Mouse (Mus musculus): ENCODE measurements around the gene Arhgap10. TPM values are rescaled to one million over a fixed set of nuclear protein-coding genes. Genes with fewer than 3 reads are reported as not detected.

The Arhgap10 gene
- polyA plus RNA-seq, 1 experiment from 2014 or later = 39.1 TPM

GRCm38 (mm10) chr8:77401140-77401539, 116.6 kb downstream of the Arhgap10 start:
- H3K27me3 ChIP-seq (ENCODE audit: low read depth, poor library complexity, severe bottlenecking) = no peaks in the 10 kb centered on the region
- no peak overlapping the region for H3K27ac ChIP-seq
- no peaks in the 10 kb centered on the region for H3K4me1 ChIP-seq
- no peak overlapping the region for H3K4me3 ChIP-seq
- peaks cover 78% of the 10 kb centered on the region for H3K36me3 ChIP-seq
- WGBS = 94% methylated on average over 5 of the region's 5 CpGs
- DNase-seq (ENCODE audit: low spot score) = no peak
- H3K9me3 ChIP-seq (replicated peaks) = 0 out of 2 replicates have a peak, but pooled peaks cover 4% of the 10 kb centered on the region

DNA sequence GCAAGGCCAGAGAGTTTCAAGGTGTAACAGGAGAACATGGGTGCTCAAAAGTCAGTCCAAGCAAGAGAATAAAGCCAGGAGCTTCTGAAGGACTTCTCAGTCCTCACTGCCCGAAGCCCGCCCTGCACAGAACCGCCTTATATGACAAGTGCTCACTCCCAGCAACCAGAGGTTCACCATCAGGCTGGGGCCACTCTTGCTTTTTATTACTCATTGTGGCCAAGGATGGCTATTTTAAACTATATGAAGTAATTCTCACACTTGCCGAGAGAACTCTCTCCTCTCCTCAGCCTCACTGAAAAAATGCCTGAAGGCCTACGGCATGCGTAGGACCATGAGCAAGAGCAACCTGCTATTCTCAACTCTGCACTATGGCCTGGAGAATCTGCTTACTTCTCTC, 133.7 kb downstream of the Arhgap10 start:
- no peaks in the 10 kb centered on the region for H3K9me3 ChIP-seq (replicated peaks)
- H3K27ac ChIP-seq = no peak overlapping the region
- H3K4me3 ChIP-seq = no peak overlapping the region
- H3K4me1 ChIP-seq = peaks cover 13% of the 10 kb centered on the region
- peaks cover 58% of the 10 kb centered on the region for H3K36me3 ChIP-seq
- WGBS = 94% methylated on average over 6 of the region's 6 CpGs
- H3K27me3 ChIP-seq (ENCODE audit: low read depth, poor library complexity, severe bottlenecking) = no peaks in the 10 kb centered on the region
- no peak for DNase-seq (ENCODE audit: low spot score)

DNA sequence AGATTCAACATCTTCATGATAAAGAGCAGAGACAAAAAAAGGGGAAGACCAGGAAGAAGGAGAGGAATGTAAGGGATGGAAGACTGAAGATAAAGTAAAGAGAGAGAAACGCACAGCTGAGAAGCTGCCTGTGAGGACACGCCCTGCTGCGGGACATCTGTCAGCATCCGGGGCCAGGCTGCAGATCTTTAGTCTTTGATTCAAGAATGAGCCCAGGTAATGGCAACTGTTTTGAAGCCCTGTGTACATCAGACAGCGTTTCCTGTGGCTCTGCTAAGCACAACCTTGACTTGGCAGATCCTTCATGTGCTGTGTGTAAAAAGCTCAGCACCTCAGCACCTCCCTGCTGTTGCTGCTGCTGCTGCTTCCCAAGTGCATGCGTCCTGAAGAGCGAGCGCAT, 134.1 kb downstream of the Arhgap10 start:
- Histone ChIP-seq H3K4me1 (peaks cover 13% of the 10 kb centered on the region), H3K36me3 (peaks cover 62% of the 10 kb centered on the region), H3K27me3 (ENCODE audit: low read depth, poor library complexity, severe bottlenecking) (no peaks in the 10 kb centered on the region), H3K27ac (no peak overlapping the region), H3K9me3 (replicated peaks) (no peaks in the 10 kb centered on the region), H3K4me3 (no peak overlapping the region)
- WGBS = 86% methylated on average over 8 of the region's 8 CpGs
- DNase-seq (ENCODE audit: low spot score) = no peak

GRCm38 (mm10) chr8:77380844-77381243, 136.9 kb downstream of the Arhgap10 start:
- H3K36me3 ChIP-seq = peaks cover 59% of the 10 kb centered on the region
- peaks cover 18% of the 10 kb centered on the region for H3K4me1 ChIP-seq
- H3K27ac ChIP-seq = peak overlapping the region; percentile 20; the same call in 1 of the 2 replicates
- H3K27me3 ChIP-seq (ENCODE audit: low read depth, poor library complexity, severe bottlenecking) = no peaks in the 10 kb centered on the region
- DNase-seq (ENCODE audit: low spot score) = peak; percentile 36
- no peak overlapping the region for H3K4me3 ChIP-seq
- 38% methylated on average over 6 of the region's 6 CpGs for WGBS
- H3K9me3 ChIP-seq (replicated peaks) = no peaks in the 10 kb centered on the region

- WGBS = 63% methylated on average over 11 of the region's 11 CpGs
Observed at GRCm38 (mm10) chr8:77379300-77379699, 138.5 kb downstream of the Arhgap10 start.

DNA sequence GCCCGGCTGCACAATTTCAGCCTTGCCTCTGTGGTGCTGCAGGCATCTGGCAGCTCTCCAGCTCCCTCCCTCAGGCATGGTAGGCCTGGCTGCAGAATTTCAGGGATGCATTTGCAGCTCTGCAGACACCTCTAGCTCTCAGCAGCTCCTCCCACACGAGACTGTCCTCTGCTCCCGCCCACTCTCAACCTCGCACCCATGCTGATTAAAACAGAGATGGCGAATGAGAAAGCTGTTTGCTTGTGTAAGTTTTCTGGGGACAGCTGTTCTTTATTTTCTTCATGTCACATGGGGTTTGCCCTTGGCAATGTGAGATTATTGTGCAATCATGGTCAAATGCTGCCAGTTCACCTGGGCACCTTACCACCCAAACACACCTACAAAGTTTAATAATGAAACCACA, 141.3 kb downstream of the Arhgap10 start:
- no peak overlapping the region for H3K27ac ChIP-seq
- no peaks in the 10 kb centered on the region for H3K27me3 ChIP-seq (ENCODE audit: low read depth, poor library complexity, severe bottlenecking)
- no peaks in the 10 kb centered on the region for H3K9me3 ChIP-seq (replicated peaks)
- WGBS = 42% methylated on average over 5 of the region's 5 CpGs
- peaks cover 61% of the 10 kb centered on the region for H3K36me3 ChIP-seq
- no peak overlapping the region for H3K4me3 ChIP-seq
- H3K4me1 ChIP-seq = peaks cover 15% of the 10 kb centered on the region
- DNase-seq (ENCODE audit: low spot score) = no peak

More at GRCm38 (mm10) chr8:77379300-77379699, 138.5 kb downstream of the Arhgap10 start:
- peak; percentile 60 for DNase-seq (ENCODE audit: low spot score)
- Histone ChIP-seq H3K27me3 (ENCODE audit: low read depth, poor library complexity, severe bottlenecking) (no peaks in the 10 kb centered on the region), H3K27ac (no peak overlapping the region; the same call in 1 of the 2 replicates), H3K4me3 (no peak overlapping the region), H3K4me1 (peaks cover 18% of the 10 kb centered on the region), H3K9me3 (replicated peaks) (no peaks in the 10 kb centered on the region), H3K36me3 (peaks cover 64% of the 10 kb centered on the region)

GRCm38 (mm10) chr8:77375999-77376398, 141.8 kb downstream of the Arhgap10 start:
- Histone ChIP-seq H3K4me1 (peaks cover 11% of the 10 kb centered on the region), H3K9me3 (replicated peaks) (no peaks in the 10 kb centered on the region), H3K36me3 (peaks cover 57% of the 10 kb centered on the region), H3K27me3 (ENCODE audit: low read depth, poor library complexity, severe bottlenecking) (no peaks in the 10 kb centered on the region), H3K4me3 (no peak overlapping the region), H3K27ac (no peak overlapping the region)
- WGBS = 89% methylated on average over 2 of the region's 2 CpGs
- DNase-seq (ENCODE audit: low spot score) = no peak

- Histone ChIP-seq H3K4me3 (no peak overlapping the region), H3K36me3 (peaks cover 42% of the 10 kb centered on the region), H3K9me3 (replicated peaks) (no peaks in the 10 kb centered on the region), H3K27ac (no peak overlapping the region), H3K27me3 (ENCODE audit: low read depth, poor library complexity, severe bottlenecking) (no peaks in the 10 kb centered on the region), H3K4me1 (no peaks in the 10 kb centered on the region)
- 95% methylated on average over 6 of the region's 6 CpGs for WGBS
- no peak for DNase-seq (ENCODE audit: low spot score)
Observed at GRCm38 (mm10) chr8:77371006-77371405, 146.7 kb downstream of the Arhgap10 start.

DNA sequence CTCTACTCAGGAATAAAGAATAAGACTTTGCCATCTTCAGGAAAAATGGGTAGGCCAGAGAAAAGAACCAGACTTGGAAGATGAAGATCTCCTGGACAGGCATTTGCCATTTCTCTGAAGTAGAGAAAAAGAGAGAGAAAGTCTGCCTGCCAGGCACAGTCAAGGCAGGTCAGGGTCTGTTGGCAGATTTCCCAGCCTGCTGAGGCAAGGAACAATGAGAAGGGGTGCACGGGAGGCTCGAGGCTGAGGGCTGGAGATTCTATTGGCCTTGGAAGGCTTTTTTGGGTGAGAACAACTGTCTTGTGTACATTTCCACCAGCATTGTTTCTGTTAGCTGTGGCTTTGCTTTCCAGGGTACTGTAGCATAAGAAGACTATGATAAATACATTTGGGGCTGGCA, 147.4 kb downstream of the Arhgap10 start:
- no peak for DNase-seq (ENCODE audit: low spot score)
- peaks cover 40% of the 10 kb centered on the region for H3K36me3 ChIP-seq
- no peaks in the 10 kb centered on the region for H3K9me3 ChIP-seq (replicated peaks)
- H3K4me1 ChIP-seq = no peaks in the 10 kb centered on the region
- WGBS = 96% methylated on average over 2 of the region's 2 CpGs
- no peak overlapping the region for H3K4me3 ChIP-seq
- no peak overlapping the region for H3K27ac ChIP-seq
- no peaks in the 10 kb centered on the region for H3K27me3 ChIP-seq (ENCODE audit: low read depth, poor library complexity, severe bottlenecking)

- no peak overlapping the region for H3K27ac ChIP-seq
- no peak overlapping the region for H3K4me3 ChIP-seq
- peaks cover under 1% of the 10 kb centered on the region; the same call in 1 of the 2 replicates for H3K4me1 ChIP-seq
- no peaks in the 10 kb centered on the region for H3K9me3 ChIP-seq (replicated peaks)
- H3K36me3 ChIP-seq = peaks cover 37% of the 10 kb centered on the region
- WGBS = 91% methylated on average over 7 of the region's 7 CpGs
- H3K27me3 ChIP-seq (ENCODE audit: low read depth, poor library complexity, severe bottlenecking) = no peaks in the 10 kb centered on the region
- no peak for DNase-seq (ENCODE audit: low spot score)
Observed at GRCm38 (mm10) chr8:77369671-77370070, 148.1 kb downstream of the Arhgap10 start.

- Histone ChIP-seq H3K27me3 (ENCODE audit: low read depth, poor library complexity, severe bottlenecking) (no peaks in the 10 kb centered on the region), H3K4me3 (no peak overlapping the region), H3K27ac (no peak overlapping the region), H3K4me1 (peaks cover 14% of the 10 kb centered on the region), H3K36me3 (peaks cover 27% of the 10 kb centered on the region; the same call in 1 of the 2 replicates), H3K9me3 (replicated peaks) (no peaks in the 10 kb centered on the region)
- no peak for DNase-seq (ENCODE audit: low spot score)
- WGBS = 63% methylated on average over 3 of the region's 3 CpGs
Observed at GRCm38 (mm10) chr8:77367091-77367490, 150.7 kb downstream of the Arhgap10 start.

DNA sequence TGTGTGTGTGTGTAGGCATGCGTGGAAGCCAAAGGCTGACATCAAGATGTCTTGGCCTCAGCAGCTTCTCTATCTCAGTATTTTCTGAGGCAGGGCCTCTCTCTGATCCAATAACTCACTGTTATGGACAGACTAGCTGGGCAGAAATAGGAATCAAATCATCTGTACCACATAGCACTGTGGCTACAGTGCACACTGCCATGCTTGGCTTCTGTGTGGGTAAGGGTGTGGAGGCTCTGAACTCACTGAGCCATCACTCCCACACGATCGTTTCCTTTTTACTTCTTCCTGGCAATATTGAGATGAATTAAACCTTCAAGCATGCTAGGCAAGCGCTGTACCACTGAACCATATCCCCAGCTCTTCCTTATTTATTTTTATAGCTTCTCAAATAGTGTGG, 151.3 kb downstream of the Arhgap10 start:
- DNase-seq (ENCODE audit: low spot score) = no peak
- H3K4me3 ChIP-seq = no peak overlapping the region
- WGBS = 96% methylated on average over 4 of the region's 4 CpGs

GRCm38 (mm10) chr8:77365990-77366389, 151.8 kb downstream of the Arhgap10 start:
- Histone ChIP-seq H3K4me3 (no peak overlapping the region), H3K36me3 (peaks cover 25% of the 10 kb centered on the region; the same call in 1 of the 2 replicates), H3K27ac (no peak overlapping the region), H3K4me1 (peaks cover 14% of the 10 kb centered on the region), H3K27me3 (ENCODE audit: low read depth, poor library complexity, severe bottlenecking) (no peaks in the 10 kb centered on the region), H3K9me3 (replicated peaks) (no peaks in the 10 kb centered on the region)
- 90% methylated on average over 6 of the region's 6 CpGs for WGBS
- DNase-seq (ENCODE audit: low spot score) = no peak

More for the DNA sequence above, 151.3 kb downstream of the Arhgap10 start:
- Histone ChIP-seq H3K27me3 (ENCODE audit: low read depth, poor library complexity, severe bottlenecking) (no peaks in the 10 kb centered on the region), H3K27ac (no peak overlapping the region), H3K9me3 (replicated peaks) (no peaks in the 10 kb centered on the region), H3K4me1 (peaks cover 14% of the 10 kb centered on the region), H3K36me3 (peaks cover 23% of the 10 kb centered on the region; the same call in 1 of the 2 replicates)

DNA sequence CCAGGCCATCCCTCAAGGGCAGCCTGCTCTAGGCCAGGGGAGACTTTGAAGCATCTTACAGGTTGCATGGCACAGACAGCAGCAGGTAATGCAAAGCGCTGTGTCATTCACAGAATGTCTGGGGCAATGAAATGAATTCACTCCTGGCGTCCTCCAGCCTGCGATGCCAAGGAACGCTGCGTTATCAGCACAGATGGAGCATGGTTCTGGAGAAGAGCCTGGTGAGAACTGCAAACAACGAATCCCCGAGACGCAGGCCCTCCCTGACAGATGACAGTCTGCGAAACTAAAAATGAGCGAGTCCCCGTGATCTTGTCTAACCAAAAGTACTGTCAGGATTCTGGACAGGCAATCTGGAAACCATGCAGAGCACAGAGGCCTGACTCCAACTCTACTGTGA, 153.3 kb downstream of the Arhgap10 start:
- Histone ChIP-seq H3K9me3 (replicated peaks) (no peaks in the 10 kb centered on the region), H3K4me1 (peaks cover 14% of the 10 kb centered on the region), H3K36me3 (peaks cover 25% of the 10 kb centered on the region; the same call in 1 of the 2 replicates), H3K27me3 (ENCODE audit: low read depth, poor library complexity, severe bottlenecking) (no peaks in the 10 kb centered on the region), H3K27ac (peak overlapping the region; percentile 16; the same call in 1 of the 2 replicates), H3K4me3 (no peak overlapping the region)
- WGBS = 94% methylated on average over 11 of the region's 11 CpGs
- DNase-seq (ENCODE audit: low spot score) = no peak
